Mouse (Mus musculus) heart, adult 2 months (tissue): ENCODE results near the gene Agl.

Experiments
- CTCF ChIP-seq: fragments of 200-600 bp; IDR thresholded peaks from 2 replicates; pipeline ENCODE4 v1.8.1; 2022; ENCODE audit warnings: antibody characterized with exemption, mild to moderate bottlenecking, moderate library complexity
- EP300 ChIP-seq: fragments of 200-500 bp; IDR thresholded peaks from 2 replicates; pipeline ENCODE4 v1.6.1; 2011; ENCODE audit warnings: low read depth, low read length, control low read depth; ENCODE audit not compliant: insufficient read depth
- POLR2A ChIP-seq: fragments of 200-500 bp; IDR thresholded peaks from 2 replicates; pipeline ENCODE4 v1.6.1; 2011; ENCODE audit warnings: mild to moderate bottlenecking, low read depth, low read length, control low read depth; ENCODE audit not compliant: insufficient read depth

- TF ChIP-seq POLR2A = no peak
- no peak for TF ChIP-seq CTCF
- TF ChIP-seq EP300 = no peak
Measured at GRCm38 (mm10) chr3:116804746-116805285, 3.1 kb downstream of the Agl start.
